Mouse (Mus musculus): ENCODE measurements around the gene Ppp4r3a.
"Not testable (repeated sequence)": the region's sequence is repeated elsewhere in the genome, so short reads cannot be mapped to it uniquely, and the experiment has no call there.

The Ppp4r3a gene

DNA sequence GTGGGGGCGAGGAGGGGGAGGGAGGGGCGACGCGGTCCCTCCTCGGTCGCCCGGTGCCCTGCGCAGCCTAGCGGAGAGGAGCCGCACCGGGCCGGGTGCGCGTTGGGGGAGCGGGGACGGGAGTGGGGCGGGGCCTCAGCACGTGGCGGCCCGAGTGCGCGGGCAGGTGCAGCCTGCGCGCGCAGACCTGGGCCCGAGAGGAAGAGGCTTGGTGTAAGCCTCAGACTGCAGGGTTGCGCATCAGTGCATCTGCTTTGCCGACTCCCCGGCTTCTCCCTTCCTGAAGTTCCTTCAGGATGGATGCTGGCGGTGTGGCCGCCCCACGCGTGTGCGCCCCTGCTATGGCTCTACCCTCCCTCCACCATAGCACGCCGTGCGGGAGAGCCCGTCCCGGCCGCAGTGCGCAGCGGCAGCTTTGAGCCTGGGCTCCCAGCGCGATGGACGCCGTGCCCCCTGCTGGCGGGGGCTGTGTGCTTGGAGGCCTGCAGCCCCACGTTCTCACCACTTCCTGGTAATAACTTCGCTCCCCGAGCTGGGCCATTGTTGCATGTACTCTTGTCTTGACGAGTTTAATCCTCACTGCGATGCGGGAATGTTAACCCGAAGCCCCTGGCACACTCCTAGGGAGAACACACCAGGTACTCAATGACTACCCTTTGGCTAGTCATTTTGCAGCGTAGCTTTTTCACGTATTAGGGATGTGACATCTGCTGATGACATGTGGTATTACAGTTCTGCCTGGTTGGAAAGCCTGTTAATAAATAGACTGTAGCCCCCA, 54.4 kb downstream of the Ppp4r3a start, which contains the start of gene Ccdc88c:
Gene Ccdc88c, minus strand, starts transcription at position 103 of the 778 bp plus-strand sequence.
- DNase-seq (ENCODE audit: low read depth), result peak; percentile 51

- no peak for DNase-seq (ENCODE audit: low read depth)
These were observed 55.1 kb downstream of the Ppp4r3a start for GRCm38 (mm10) chr12:101028247-101028953.

DNA sequence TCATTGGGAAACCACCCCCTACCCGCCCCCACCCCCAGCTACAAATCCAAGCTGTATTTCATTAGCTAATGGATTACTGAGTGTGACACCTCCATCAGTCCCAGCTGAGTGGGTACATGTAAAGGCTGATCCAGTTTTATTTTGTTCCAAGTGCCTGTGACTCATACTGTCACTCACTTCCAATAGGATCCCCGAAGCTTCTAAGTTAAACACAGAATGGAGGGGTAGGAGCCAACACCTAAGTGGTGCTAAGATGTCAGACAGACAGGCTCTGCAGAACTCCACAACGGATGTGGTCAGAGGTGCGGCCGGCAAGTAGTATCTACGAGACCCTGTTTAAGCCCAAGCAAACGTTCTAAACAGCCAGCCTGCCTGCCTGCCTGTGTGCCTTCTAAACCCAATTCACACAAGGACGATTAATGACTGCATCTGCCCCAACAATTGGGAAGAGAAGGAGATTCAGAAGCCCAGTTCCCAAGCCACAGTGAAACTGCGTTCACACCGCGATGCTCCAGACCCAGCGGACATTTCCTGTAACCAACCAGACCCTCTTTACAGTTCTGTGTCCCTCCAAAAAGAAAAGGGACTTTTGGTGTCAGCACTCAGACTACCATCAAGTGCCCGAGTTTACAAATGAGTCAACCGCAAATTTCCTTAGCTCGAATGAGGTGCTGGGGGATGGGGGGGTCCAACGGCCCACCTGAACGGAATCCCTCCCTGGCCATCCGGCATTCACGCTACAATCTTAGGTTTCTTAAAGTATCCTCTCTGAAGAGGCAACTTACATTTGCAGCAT, 55.9 kb downstream of the Ppp4r3a start:
- no peak for DNase-seq (ENCODE audit: low read depth)

- no peak for DNase-seq (ENCODE audit: low read depth)
These were observed 56.6 kb downstream of the Ppp4r3a start for GRCm38 (mm10) chr12:101026946-101027345.

GRCm38 (mm10) chr12:101026518-101026917, 57.0 kb downstream of the Ppp4r3a start:
- DNase-seq (ENCODE audit: low read depth), result no peak

DNA sequence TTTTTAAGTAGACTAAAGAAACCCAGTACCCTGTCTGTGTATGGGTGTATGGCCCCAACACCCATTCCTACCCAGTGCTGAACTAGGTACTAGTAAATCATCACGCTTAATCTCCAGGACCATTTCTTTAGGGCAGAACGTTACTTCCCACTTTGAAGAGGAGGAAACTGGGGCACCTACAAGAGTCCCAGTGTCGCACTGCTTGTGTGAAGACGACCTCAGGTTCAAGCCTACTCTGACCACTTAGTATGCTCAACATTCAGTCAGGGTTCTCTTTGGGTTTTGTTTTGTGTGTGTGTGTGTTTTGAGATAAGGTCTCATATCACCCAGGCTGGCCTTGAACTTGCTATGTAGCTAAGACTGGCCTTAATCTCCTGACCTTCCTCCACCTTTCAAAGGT, 57.5 kb downstream of the Ppp4r3a start:
- no peak for DNase-seq (ENCODE audit: low read depth)

GRCm38 (mm10) chr12:101025379-101025778, 58.1 kb downstream of the Ppp4r3a start:
- no peak for DNase-seq (ENCODE audit: low read depth)

DNA sequence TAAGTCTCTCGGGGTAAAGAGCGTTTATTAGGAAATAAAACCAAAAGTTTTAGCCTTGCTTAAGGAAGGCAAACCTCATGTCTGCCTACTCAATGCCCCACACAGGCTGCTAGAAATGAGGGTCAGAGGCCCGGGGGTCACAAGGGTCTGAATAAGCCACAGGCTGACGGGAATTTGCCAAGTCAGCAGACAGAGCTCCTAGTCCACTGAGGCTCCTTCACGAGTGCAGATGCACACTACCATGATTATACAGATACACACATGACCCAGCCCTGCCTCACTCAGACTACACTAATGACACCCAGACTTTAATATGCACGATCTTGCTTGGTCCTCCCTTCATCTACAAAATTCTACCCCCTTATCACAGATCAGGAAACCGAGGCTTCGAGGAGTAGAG, 58.7 kb downstream of the Ppp4r3a start:
- DNase-seq (ENCODE audit: low read depth), result no peak

DNA sequence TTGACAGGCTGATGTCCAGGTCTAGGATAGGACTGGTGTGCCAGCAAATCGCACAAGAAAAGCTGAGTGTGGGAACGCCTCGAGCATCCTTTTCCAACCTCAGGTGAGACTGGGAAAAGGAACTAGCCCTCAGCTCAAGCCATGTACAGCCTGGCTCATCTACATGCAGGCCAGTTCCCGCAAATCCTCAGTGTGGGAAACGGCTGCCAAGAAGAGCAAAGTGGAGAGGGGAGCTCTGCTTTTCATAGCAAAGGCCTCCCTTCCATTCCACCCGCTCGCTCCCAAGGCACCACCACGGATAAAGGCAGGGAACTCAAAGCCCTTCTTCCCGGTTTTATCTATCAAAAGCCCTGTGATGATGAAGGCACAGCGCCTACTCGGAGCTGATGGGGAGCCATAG, 60.4 kb downstream of the Ppp4r3a start:
- DNase-seq (ENCODE audit: low read depth), result no peak

- no peak for DNase-seq (ENCODE audit: low read depth)
These were observed 61.1 kb downstream of the Ppp4r3a start for GRCm38 (mm10) chr12:101022353-101022752.

DNA sequence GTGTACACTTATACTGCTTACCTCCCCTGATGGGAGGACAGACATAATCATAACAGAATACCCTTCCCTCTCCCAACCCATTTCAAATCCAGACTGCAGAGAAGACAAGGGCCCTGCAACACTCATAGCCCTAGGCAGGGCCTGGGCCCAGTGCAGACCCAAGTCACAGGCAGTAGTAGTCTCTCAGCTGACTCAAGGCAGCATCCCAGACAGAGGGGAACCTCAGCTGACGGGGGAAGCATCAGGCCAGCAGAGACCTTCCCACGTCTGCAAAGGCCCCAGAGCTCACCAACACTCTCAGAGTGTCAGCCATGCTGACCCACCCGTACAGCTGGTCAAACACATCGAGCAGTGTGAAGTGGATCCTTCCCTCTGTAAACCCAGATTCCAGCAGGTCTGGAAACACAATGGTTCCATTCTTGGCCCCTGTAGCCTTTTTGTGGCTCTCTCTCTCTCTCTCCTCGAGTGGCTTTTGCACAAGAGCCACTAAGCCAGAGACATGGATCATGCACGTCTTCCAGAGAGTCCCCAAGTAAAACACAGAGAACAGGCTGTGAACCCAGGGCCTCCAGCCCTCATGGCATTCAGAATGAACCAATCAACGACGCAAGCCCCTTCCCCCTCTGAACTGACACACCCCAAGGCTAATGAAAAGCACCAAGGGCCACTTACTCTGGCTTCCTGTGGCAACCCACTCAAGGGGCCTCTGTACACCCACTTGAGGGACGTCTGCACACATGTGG, 61.8 kb downstream of the Ppp4r3a start:
- no peak for DNase-seq (ENCODE audit: low read depth)

DNA sequence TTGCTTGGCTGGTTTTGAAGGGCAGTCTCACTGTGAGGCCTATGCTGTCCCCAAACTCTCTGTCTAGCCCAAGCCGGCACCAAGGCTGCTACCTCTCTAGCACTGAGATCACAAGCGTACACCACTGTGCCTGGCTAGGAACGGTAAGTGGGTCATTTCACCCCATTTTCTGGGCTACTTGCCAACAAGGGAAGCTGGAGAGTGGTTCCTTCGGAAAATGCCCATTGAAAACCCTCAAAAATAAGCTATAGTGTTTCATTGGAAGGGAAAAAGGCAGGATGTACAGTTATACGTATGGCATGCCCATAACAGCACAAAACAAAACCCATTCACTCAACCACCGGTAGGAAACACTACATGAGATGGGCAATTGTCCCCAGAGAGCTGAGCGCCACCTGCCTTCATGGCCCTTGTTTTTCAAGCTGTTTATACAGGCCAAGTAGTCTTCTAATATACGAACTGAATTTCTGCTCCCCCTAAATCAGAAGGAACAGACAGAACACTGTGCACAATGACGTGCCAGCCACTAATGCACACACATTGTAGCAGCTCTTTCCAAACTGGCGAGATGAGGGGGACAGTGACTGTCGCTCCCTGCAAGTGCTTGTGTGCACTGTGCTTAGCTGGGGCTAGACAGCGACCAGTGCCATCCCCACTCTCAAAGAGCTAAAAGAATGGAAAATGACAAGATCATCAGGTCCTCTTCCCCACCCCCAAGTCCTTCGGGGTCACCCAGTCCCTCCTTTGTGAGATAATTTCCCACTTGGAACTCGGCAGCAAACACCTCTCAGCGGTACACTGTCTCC, 63.1 kb downstream of the Ppp4r3a start:
- DNase-seq (ENCODE audit: low read depth), result no peak

DNA sequence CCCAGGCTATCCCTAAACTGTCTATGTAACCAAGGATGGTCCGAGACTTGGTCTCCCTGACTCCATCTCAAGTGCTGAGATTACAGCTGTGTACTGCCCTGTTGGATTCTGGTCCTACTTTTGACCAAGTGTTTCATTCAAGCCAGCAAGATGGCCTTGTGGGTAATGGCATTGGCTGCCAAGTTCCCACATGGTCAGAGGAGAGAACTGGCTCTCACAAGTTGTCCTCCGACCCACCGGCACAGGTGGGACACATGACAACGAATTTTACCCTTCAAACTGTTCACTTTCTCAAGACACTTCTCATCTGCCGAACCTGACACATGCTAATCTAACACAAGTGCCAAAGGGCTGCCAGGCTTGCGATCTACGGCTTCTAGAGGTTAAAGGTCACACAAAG, 64.1 kb downstream of the Ppp4r3a start:
- DNase-seq (ENCODE audit: low read depth), result no peak

- DNase-seq (ENCODE audit: low read depth), result no peak
These were observed 64.5 kb downstream of the Ppp4r3a start for GRCm38 (mm10) chr12:101019031-101019430.

DNA sequence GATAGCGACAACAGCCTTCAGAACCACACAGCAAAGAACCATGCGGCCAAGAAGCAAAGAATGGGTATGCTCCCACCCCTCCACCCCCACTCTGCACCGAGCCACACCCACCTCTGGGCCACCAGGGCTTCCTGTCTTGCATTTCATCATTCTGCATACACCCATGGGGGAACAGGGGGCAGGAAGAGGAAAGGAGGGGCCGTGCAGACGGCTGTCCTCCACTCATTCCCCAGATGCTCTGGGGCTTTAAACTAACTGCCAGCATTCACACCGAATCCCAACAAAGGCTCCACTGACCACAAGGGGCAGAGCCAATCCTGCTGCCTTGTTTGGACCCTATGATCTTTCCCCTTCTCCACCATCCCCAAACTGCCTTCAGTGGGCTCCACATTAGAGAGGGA, 65.5 kb downstream of the Ppp4r3a start:
- no peak for DNase-seq (ENCODE audit: low read depth)

GRCm38 (mm10) chr12:101016412-101016928, 67.0 kb downstream of the Ppp4r3a start:
- DNase-seq (ENCODE audit: low read depth), result no peak

DNA sequence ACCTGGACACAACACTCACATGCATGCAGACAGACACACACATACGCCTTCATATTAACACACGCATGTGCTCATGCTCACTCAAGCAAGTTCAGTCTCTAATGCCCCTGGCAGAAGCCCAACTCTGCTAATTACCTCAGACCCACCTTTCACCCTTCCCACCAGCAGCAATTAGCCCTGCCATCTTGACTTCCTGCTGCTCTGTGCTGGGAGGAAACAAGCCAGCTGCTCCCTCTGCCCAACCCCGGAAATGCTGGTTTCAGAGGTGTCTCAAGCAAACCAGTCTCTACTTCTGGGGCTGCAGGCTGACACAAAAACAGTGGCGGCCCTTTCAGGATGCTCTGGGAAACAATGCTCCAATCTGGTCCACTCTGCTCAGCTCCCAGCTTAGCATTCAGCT, 67.6 kb downstream of the Ppp4r3a start:
- no peak for DNase-seq (ENCODE audit: low read depth)

DNA sequence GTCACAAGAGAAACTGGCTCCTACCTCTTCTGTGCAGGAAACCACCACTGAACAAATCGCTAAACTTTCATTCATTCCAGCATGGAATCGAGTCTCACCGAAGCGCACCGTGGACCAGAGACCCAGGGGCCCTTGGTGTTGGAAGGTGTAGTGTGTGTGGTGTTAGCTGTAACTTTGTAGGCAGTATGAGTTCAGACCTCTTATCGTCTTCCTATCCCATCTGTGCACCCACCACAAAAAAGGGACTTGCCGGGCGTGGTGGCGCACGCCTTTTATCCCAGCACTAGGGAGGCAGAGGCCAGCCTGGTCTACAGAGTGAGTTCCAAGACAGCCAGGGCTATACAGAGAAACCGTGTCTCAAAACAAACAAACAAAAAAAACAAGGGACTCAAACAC, 68.3 kb downstream of the Ppp4r3a start:
- DNase-seq (ENCODE audit: low read depth), result no peak

DNA sequence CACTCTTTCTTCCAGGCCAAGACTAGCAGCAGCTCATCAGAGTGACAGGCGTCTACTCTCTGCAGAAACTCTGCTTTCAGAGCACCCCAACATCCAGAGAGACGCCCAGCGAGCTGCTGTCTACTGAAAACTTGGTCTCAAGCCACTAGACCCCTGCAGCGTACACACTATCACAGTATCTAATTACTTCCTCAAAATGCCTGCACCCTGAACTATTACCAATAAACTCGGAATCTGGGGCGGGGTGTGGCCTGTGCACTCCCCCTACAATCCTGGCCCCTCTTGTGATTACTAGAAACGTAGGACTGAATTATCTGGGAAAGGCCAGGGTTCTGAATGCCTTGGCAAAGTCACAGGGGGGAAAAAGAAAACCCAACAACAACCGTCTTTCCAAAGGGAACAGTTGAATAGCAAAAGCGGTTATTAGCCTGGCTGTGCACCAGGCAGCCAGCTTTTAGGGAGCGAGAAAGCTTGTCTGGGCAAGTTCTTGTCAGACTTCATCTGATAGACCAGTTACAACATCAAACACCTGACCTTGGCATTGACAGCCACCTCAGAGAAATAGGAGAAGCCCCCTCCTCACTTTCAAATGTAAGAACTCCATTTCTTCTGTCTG, 68.8 kb downstream of the Ppp4r3a start:
- DNase-seq (ENCODE audit: low read depth), result no peak

DNA sequence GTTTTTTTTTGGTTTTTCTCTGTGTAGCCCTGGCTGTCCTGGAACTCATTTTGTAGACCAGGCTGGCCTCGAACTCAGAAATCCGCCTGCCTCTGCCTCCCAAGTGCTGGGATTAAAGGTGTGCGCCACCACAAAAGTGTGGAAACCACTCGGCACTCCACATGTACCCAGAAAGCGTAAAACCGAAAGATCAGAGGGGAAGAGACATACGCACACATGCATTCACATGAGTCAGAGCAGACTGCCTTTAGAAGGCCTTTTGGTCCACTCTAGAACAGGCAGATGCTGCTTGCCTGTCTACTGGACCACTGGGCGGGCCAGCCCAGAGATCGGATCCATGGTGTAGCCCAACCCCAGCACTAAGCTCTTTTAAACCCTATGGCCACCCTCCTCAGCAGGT, 69.8 kb downstream of the Ppp4r3a start:
- DNase-seq (ENCODE audit: low read depth), result not testable (repeated sequence)
